Mouse (Mus musculus): ENCODE measurements at regions not wholly inside any gene's neighbourhood (a gene's known extent, or its start where the extent isn't known, plus 50 kb on each side); places are given as distances from the start of the nearest gene placed in this dataset.

GRCm38 (mm10) chr2:17165016-17165415, 566.2 kb downstream of the Nebl start:
- H3K4me3 ChIP-seq (ENCODE audit: low read depth, low read length) = no peak overlapping the region
- no peaks in the 10 kb centered on the region for H3K9me3 ChIP-seq (ENCODE audit: control insufficient read depth)
- H3K27me3 ChIP-seq (replicated peaks; ENCODE audit: control insufficient read depth, insufficient read depth, low read length) = no peaks in the 10 kb centered on the region
- no peak for TF ChIP-seq CTCF (IDR thresholded peaks at IDR 0.05; ENCODE audit: low read depth)
- no peak overlapping the region for H3K4me2 ChIP-seq (replicated peaks; ENCODE audit: low read depth)
- no peaks in the 10 kb centered on the region for H3K36me3 ChIP-seq (ENCODE audit: control insufficient read depth, insufficient read depth)
- WGBS = 57% methylated on average over 2 of the region's 2 CpGs
- no peak overlapping the region for H3K27ac ChIP-seq (ENCODE audit: low read depth, low read length)
- H3K9ac ChIP-seq (ENCODE audit: low read depth, low read length) = no peak overlapping the region
- no peaks in the 10 kb centered on the region for H3K4me1 ChIP-seq (replicated peaks; ENCODE audit: control insufficient read depth, insufficient read depth, low read length)
- ATAC-seq = no peak

GRCm38 (mm10) chr2:17158463-17158862, 572.8 kb downstream of the Nebl start:
- H3K4me2 ChIP-seq (replicated peaks; ENCODE audit: low read depth) = no peak overlapping the region
- WGBS = 70% methylated on average over 1 of the region's 1 CpGs
- H3K27me3 ChIP-seq (replicated peaks; ENCODE audit: control insufficient read depth, insufficient read depth, low read length) = no peaks in the 10 kb centered on the region
- no peaks in the 10 kb centered on the region for H3K4me1 ChIP-seq (replicated peaks; ENCODE audit: control insufficient read depth, insufficient read depth, low read length)
- no peak overlapping the region for H3K4me3 ChIP-seq (ENCODE audit: low read depth, low read length)
- no peak overlapping the region for H3K27ac ChIP-seq (ENCODE audit: low read depth, low read length)
- no peak for ATAC-seq
- no peak for TF ChIP-seq CTCF (IDR thresholded peaks at IDR 0.05; ENCODE audit: low read depth)
- H3K9ac ChIP-seq (ENCODE audit: low read depth, low read length) = no peak overlapping the region
- no peaks in the 10 kb centered on the region for H3K9me3 ChIP-seq (ENCODE audit: control insufficient read depth)
- no peaks in the 10 kb centered on the region for H3K36me3 ChIP-seq (ENCODE audit: control insufficient read depth, insufficient read depth)

- Histone ChIP-seq H3K27ac (ENCODE audit: low read depth, low read length) (no peak overlapping the region), H3K4me2 (replicated peaks; ENCODE audit: low read depth) (no peak overlapping the region), H3K4me3 (ENCODE audit: low read depth, low read length) (no peak overlapping the region), H3K9me3 (ENCODE audit: control insufficient read depth) (no peaks in the 10 kb centered on the region), H3K36me3 (ENCODE audit: control insufficient read depth, insufficient read depth) (no peaks in the 10 kb centered on the region), H3K9ac (ENCODE audit: low read depth, low read length) (no peak overlapping the region), H3K4me1 (replicated peaks; ENCODE audit: control insufficient read depth, insufficient read depth, low read length) (no peaks in the 10 kb centered on the region), H3K27me3 (replicated peaks; ENCODE audit: control insufficient read depth, insufficient read depth, low read length) (no peaks in the 10 kb centered on the region)
- ATAC-seq = no peak
- no peak for TF ChIP-seq CTCF (IDR thresholded peaks at IDR 0.05; ENCODE audit: low read depth)
- 34% methylated on average over 1 of the region's 1 CpGs for WGBS
These were observed 573.9 kb downstream of the Nebl start for GRCm38 (mm10) chr2:17157336-17157735.

GRCm38 (mm10) chr2:17155596-17155995, 575.7 kb downstream of the Nebl start:
- Histone ChIP-seq H3K4me2 (replicated peaks; ENCODE audit: low read depth) (no peak overlapping the region), H3K4me1 (replicated peaks; ENCODE audit: control insufficient read depth, insufficient read depth, low read length) (no peaks in the 10 kb centered on the region), H3K4me3 (ENCODE audit: low read depth, low read length) (no peak overlapping the region), H3K27me3 (replicated peaks; ENCODE audit: control insufficient read depth, insufficient read depth, low read length) (no peaks in the 10 kb centered on the region), H3K36me3 (ENCODE audit: control insufficient read depth, insufficient read depth) (no peaks in the 10 kb centered on the region), H3K27ac (ENCODE audit: low read depth, low read length) (no peak overlapping the region), H3K9ac (ENCODE audit: low read depth, low read length) (no peak overlapping the region), H3K9me3 (ENCODE audit: control insufficient read depth) (no peaks in the 10 kb centered on the region)
- TF ChIP-seq CTCF (IDR thresholded peaks at IDR 0.05; ENCODE audit: low read depth) = no peak
- no peak for ATAC-seq
- WGBS = 75% methylated on average over 2 of the region's 2 CpGs

GRCm38 (mm10) chr2:17123626-17124025, 607.6 kb downstream of the Nebl start:
- no peak overlapping the region for H3K9ac ChIP-seq (ENCODE audit: low read depth, low read length)
- no peaks in the 10 kb centered on the region for H3K27me3 ChIP-seq (replicated peaks; ENCODE audit: control insufficient read depth, insufficient read depth, low read length)
- no peak for ATAC-seq
- no peaks in the 10 kb centered on the region for H3K36me3 ChIP-seq (ENCODE audit: control insufficient read depth, insufficient read depth)
- no peak overlapping the region for H3K4me2 ChIP-seq (replicated peaks; ENCODE audit: low read depth)
- H3K9me3 ChIP-seq (ENCODE audit: control insufficient read depth) = no peaks in the 10 kb centered on the region
- 84% methylated on average over 4 of the region's 4 CpGs for WGBS
- H3K4me1 ChIP-seq (replicated peaks; ENCODE audit: control insufficient read depth, insufficient read depth, low read length) = no peaks in the 10 kb centered on the region
- H3K4me3 ChIP-seq (ENCODE audit: low read depth, low read length) = no peak overlapping the region
- no peak for TF ChIP-seq CTCF (IDR thresholded peaks at IDR 0.05; ENCODE audit: low read depth)
- H3K27ac ChIP-seq (ENCODE audit: low read depth, low read length) = no peak overlapping the region

GRCm38 (mm10) chr2:17117292-17117691, 614.0 kb downstream of the Nebl start:
- no peak for ATAC-seq
- no peaks in the 10 kb centered on the region for H3K36me3 ChIP-seq (ENCODE audit: control insufficient read depth, insufficient read depth)
- H3K4me1 ChIP-seq (replicated peaks; ENCODE audit: control insufficient read depth, insufficient read depth, low read length) = no peaks in the 10 kb centered on the region
- no peak overlapping the region for H3K27ac ChIP-seq (ENCODE audit: low read depth, low read length)
- no peak overlapping the region for H3K4me2 ChIP-seq (replicated peaks; ENCODE audit: low read depth)
- H3K4me3 ChIP-seq (ENCODE audit: low read depth, low read length) = no peak overlapping the region
- no peaks in the 10 kb centered on the region for H3K9me3 ChIP-seq (ENCODE audit: control insufficient read depth)
- H3K27me3 ChIP-seq (replicated peaks; ENCODE audit: control insufficient read depth, insufficient read depth, low read length) = no peaks in the 10 kb centered on the region
- TF ChIP-seq CTCF (IDR thresholded peaks at IDR 0.05; ENCODE audit: low read depth) = no peak
- WGBS = 57% methylated on average over 2 of the region's 2 CpGs
- no peak overlapping the region for H3K9ac ChIP-seq (ENCODE audit: low read depth, low read length)

- Histone ChIP-seq H3K27ac (ENCODE audit: low read depth, low read length) (no peak overlapping the region), H3K4me2 (replicated peaks; ENCODE audit: low read depth) (no peak overlapping the region), H3K9me3 (ENCODE audit: control insufficient read depth) (no peaks in the 10 kb centered on the region), H3K9ac (ENCODE audit: low read depth, low read length) (no peak overlapping the region), H3K27me3 (replicated peaks; ENCODE audit: control insufficient read depth, insufficient read depth, low read length) (0 out of 2 replicates have a peak, but pooled peaks cover 4% of the 10 kb centered on the region), H3K4me1 (replicated peaks; ENCODE audit: control insufficient read depth, insufficient read depth, low read length) (no peaks in the 10 kb centered on the region), H3K4me3 (ENCODE audit: low read depth, low read length) (no peak overlapping the region), H3K36me3 (ENCODE audit: control insufficient read depth, insufficient read depth) (no peaks in the 10 kb centered on the region)
- no peak for TF ChIP-seq CTCF (IDR thresholded peaks at IDR 0.05; ENCODE audit: low read depth)
- no peak for ATAC-seq
- WGBS = 38% methylated on average over 1 of the region's 1 CpGs
These were observed 620.1 kb downstream of the Nebl start for GRCm38 (mm10) chr2:17111177-17111576.

All from intestine, postnatal 0 days (tissue).